Mouse (Mus musculus): ENCODE measurements around the gene Padi6.
A peak's percentile ranks its signal among the peaks of the same experiment; 100 is the strongest.

The Padi6 gene

DNA sequence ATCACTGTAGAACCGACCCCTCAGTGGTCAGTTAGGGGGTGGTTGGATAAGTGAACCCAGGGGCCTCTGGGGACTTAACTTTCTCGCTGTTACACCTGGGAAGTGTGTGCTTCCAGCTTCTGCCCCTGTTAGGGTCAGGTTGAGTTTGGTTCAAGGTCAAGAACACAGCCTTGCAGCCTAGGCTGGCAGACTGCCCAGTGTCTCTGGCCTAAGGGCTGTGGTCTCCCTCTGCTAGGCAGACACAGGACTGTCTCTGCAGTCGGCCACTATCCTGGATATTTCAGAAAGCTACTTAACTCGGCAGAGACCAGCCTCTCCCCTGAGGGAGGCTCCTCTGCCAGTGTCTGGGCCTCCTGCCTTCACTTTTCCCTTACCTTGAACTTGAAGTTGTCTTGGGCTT, 38.3 kb downstream of the Padi6 start:
- DNase-seq, result peak in 1 of 2 experiments; percentile 45

DNA sequence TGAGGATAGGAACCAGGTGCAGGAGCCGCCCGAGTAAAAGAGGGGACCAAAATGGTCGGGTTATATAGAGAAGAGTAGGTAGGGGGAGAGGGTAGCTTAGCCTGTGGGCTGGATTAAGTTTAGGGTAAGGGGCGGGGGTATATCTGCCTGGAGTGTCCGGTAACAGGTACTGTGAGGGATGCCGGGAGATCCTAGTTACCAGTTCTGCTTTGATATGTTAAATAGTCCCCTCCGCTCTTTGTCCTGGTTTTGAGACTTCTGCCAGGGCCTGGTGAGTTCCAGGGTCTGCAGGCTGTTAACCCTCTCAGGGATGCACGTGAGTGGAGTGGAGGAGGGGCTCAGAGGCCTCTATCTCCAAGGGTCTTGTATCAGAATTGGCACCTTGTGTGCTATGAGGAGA, 38.8 kb downstream of the Padi6 start:
- no peak for DNase-seq

DNA sequence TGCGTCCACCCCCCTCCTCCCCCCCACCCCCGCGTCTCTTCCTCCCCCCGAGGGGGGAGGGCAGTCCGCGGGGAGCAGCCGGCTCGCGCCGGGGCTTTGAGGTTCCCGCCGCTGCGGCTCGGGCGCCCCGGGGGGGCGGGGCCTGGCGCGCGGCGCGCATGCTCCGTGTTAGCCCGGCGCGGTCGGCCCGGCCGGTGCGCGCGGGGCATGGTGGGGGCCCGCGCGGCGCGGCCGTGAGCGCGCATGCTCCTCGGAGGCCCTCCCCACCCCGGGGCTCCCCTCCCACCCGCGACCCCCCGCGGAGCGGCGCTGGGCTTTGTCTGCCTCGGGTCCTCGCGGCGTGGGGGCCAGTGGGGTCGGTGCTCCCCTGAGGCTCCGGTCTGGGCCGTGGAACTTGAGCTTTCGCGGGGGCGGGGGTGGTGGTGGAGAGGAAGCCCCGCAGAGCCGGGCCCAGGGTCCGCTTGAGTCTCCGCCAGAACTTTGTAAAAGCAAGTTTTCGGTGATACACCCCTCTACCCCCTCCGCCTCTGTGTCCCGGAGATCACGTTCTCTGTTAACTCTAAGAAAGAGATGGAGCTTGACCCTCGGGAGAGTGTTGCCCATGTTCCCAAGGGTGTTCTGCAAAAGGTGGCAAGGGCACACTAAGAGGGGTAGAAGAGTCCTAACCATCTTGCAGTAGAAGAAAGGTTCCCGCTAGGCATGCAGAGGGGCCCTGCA, 39.7 kb downstream of the Padi6 start:
- peak; percentile 71 to 80 for DNase-seq

DNA sequence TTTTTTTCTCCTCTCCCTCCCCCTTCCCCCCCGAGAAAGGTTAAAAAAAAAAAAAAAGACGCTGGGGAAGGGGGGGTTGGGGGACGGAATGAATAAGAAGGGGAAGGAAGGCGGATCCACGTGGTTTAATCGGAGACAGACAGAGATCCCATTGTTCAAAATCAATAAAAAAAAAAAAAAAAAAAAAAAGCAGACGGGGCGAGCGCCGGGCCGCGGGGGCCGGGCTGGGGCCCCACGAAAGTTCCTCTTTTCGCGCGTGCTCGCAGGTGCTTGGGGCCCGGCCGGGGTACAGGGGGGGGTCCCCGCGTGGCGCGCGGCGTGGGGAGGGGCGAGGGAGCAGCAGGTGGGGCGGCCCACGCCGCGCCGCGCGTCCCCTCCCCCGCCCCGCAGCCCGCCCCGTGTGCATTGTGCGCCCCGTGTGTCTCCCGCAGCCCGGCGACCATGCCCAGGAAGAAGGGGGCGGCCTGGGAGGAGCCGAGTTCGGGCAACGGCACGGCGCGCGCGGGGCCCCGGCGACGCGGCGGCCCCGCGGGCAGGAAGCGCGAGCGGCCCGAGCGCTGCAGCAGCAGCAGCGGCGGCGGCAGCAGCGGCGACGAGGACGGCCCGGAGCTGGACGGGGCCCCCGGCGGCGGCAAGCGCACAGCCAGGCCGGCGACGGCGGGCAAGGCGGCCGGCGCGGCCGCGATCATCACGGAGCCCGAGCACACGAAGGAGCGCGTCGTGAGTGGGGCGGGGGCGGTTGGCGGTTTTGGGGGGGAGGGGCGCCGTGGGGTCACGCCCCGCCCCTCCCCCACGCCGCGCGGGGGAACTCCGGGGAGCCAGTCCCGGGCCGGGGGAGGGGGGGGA, 40.5 kb downstream of the Padi6 start:
- peak; percentile 41 to 59 for DNase-seq

- peak; percentile 86 to 90 for DNase-seq
Measured at GRCm38 (mm10) chr4:140701049-140701715, 41.3 kb downstream of the Padi6 start.

- DNase-seq, result no peak
Measured at GRCm38 (mm10) chr4:140700269-140701018, 42.0 kb downstream of the Padi6 start, which contains the start of gene Rcc2. Gene Rcc2, plus strand, starts transcription at chr4:140700541.

DNA sequence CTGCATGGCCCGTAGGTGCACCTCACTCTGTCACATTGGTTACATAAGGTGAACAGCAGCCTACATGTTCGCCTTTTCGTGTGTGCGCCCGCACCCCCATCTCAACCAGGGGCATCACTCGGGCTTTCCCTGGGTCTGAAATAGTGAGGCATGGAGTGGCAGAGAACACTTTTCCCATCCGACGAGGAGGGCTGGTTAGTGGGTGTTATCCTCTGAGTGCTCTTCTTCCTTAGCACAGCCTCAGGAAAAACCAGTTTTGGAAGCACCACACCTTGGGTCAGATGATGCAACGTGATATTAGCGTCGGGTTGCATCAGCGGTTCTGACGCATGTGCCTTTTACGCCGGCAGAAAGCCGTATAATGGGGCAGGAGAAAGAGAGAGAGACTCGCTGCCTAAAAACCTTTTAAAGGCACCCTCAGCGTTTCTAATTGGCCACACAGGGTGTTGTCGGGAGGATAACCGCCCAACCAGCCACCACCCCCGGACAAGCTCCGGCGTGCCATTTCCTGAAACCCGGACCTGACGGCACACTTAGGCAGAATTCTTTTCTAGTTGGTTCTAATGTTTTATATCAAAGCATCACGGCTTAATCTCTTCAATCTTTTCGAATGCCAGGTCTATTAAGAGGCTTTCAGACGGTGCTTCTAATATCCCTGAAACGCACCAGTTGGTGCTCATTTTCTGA, 42.9 kb downstream of the Padi6 start:
- DNase-seq, result peak; percentile 44 to 52

- DNase-seq, result no peak
Measured at GRCm38 (mm10) chr4:140695675-140696585, 46.5 kb downstream of the Padi6 start.

DNA sequence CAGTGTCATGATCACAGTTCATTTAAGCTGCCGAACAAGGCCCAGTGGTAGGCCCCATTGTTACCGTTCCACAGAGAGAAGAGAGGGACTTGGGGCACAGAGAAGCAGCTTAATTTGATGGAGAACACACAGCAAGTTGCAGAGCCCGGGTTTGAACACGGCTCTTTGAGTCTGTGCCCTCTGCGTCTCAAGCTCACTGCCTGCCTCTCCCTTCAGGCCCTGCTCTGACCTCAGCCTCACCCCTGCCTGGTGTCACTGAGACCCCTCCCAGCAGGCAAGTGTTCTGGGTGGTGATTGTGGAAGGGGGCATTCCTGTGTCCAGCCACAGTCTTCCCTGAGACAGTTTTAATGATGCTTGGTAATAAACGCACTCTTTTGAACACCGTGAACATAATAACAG, 47.3 kb downstream of the Padi6 start:
- no peak for DNase-seq

GRCm38 (mm10) chr4:140694551-140695060, 47.8 kb downstream of the Padi6 start:
- DNase-seq, result no peak

GRCm38 (mm10) chr4:140693513-140693912, 48.9 kb downstream of the Padi6 start:
- no peak for DNase-seq

DNA sequence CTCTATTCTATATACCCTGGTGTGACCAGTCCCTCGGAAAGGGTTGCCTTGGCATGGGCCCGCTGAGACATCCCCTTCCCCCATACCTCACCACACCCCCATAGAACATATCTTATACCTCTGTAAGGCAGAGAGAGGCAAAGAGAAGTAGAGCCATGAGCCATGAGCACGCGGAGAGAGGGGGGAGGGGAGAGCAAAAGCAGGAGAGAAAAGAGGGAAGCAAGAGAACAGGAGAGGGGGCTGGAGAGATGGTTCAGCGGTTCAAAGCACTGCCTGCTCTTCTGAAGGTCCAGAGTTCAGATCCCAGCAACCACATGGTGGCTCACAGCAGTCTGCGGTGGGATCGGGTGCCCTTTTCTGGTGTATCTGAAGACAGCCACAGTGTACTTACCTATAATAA, 51.0 kb downstream of the Padi6 start:
- DNase-seq, result no peak

GRCm38 (mm10) chr4:140689873-140690655, 52.4 kb downstream of the Padi6 start:
- DNase-seq, result no peak

DNA sequence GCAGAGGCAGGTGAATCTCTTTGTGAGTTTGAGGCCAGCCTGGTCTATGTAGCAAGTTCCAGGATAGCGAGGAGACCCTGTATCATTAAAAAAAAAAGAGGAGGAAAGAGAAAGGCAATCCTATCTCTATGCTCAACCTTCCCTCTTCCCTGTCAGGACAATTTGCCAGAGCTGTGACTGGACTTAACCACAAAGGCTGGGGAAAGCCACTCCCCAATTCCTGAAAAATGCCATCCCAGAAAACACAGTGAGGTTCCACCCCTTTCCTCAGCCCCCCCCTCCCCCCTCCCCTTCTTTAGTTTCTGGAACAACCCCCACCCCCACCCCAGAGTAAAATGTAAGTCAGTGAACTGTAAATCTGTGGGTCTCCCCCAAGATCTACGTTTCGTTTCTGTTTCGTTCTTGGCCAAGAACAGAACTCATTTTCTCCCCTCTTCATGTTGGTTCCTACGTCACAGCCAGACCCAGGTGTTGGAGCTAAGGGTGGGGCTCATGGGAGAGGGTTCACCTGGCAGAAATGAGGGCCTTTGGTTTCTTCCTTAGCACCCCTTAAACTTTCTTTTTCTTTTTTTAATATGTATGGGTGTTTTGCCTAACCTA, 53.5 kb downstream of the Padi6 start:
- DNase-seq, result no peak

DNA sequence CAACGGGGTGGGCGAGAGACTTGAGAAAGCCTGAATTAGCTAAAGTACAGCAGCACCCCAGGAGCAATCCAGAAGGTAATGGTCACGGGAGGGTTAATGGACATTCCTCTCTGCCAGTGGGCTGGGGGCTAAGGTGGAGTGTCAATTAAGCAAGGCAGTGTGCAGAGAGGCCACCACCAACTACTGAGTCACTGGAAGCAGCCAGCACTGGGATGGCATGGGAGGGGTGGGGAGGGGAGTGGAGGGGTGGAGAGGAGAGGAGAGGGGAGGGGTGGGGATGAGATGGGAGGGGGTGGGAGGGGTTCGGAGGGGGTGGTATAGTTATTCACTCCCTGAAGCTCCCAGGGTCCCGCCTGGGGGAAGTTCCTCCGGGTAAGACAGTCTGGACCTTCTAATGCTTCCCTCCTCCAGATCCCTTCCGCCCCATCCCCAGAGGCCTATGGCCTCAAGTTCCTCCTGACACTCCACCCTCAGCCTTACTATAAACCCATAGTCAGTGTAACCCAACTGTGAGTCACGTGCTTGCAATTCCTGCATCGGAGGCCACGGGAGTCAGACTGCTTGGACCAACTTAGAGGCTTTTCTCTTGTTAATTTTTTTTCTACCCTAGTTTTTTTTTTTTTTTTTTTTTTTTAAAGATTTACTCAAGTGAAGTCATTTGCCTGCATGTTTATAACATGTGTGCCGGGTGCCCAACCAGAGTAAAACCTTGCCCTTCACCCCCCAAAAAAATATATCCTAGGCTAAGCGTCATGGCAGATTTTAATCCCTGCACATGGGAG, 54.2 kb downstream of the Padi6 start:
- DNase-seq, result no peak

GRCm38 (mm10) chr4:140684881-140685303, 57.6 kb downstream of the Padi6 start:
- DNase-seq, result no peak

DNA sequence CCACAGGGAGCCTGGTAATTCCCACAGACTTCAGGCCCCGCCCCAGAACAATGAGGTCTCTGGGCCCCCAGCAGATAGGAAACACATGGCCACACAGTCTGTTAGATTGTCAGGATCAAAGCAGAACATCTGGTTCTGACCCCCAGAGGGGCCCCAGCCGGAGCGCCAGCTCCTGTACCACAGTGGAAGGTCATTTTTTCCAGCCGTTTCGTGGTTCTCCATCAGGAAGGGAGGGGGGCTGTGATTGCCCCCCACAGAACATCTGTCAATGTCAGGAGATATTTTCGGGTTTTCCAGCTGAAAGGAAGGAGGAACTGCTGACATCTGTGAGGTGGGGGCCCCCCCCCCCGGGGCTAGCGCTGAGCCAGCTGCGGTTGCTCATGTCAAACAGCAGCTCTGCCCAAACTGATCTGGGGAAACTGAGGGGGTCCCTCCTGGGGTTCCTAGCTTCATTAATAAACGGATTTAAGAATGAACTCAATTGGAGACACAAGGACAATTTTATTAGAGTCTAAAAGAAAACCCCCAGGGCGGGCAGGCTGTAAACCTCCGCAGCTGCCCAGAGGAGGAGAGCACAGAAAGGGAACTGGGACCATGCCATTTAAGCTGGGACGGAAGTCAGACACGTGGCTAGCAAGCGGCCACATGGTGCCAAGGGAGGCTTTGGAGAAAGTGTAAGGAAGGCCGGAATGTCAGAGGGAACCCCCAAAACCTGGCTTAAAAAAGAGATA, 58.1 kb downstream of the Padi6 start:
- no peak for DNase-seq

DNA sequence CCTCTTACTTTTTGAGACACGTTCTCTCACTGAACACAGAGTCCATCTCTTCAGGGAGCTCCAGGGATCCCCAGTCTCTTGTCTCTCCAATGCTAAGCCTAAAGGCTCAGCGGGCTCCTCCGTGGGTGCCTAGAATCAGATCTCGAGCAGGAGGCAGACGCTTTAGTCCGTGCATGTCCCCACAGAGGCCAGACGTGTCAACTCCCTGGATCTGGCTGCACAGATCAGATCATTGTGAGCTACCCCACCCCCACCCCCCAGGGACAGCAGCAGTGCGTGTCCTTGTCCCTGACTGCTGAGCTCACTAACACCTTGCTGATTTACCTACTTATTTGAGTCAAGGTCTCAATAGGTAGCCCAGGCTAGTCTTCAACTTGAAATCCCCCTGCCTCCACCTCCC, 58.8 kb downstream of the Padi6 start:
- DNase-seq, result no peak
